Mouse (Mus musculus) lung, adult 2 months (tissue): ENCODE measurements around the gene Dpyd.

Experiments used
- CTCF ChIP-seq: fragments of 200-500 bp; IDR thresholded peaks from 2 replicates; pipeline ENCODE4 v1.5.1; 2011; ENCODE audit warnings: mild to moderate bottlenecking, low read length, control low read depth; ENCODE audit not compliant: insufficient read depth
- POLR2A ChIP-seq: fragments of 200-500 bp; IDR thresholded peaks from 2 replicates; pipeline ENCODE4 v1.6.1; 2011; ENCODE audit warnings: low read depth, mild to moderate bottlenecking, control low read depth, low read length, borderline replicate concordance; ENCODE audit errors: extremely low read depth

GRCm38 (mm10) chr3:119063214-119063613 is 501.3 kb downstream of the Dpyd start:
- TF ChIP-seq CTCF (no peak), POLR2A (no peak)
